Mouse (Mus musculus) kidney, postnatal 0 days (tissue): Measurements from ENCODE around the gene Ift52. TPM values are rescaled to one million over a fixed set of nuclear protein-coding genes. Genes with fewer than 3 reads are reported as not detected.
A peak's percentile ranks its signal among the peaks of the same experiment; 100 is the strongest.

ENCODE experiments used
- ATAC-seq: fragments of 200-750 bp; cut with Nextera tagmentation; replicated peaks from 2 replicates; pipeline ENCODE4 v1.8.0; 2017; ENCODE audit warnings: low read depth, moderate number of reproducible peaks, moderate TSS enrichment, moderate library complexity; ENCODE audit not compliant: low FRiP score
- DNase-seq: peaks from one replicate; pipeline ENCODE4 v3.0.0-alpha.2; 2016; ENCODE audit warnings: low spot score
- H3K27ac ChIP-seq: fragments of 300-500 bp; sonication (generic); 2 replicates; pipeline ENCODE4 v1.5.1; 2014; ENCODE audit warnings: mild to moderate bottlenecking
- H3K27me3 ChIP-seq: fragments of 300-500 bp; sonication (generic); 2 replicates; pipeline ENCODE4 v1.6.1; 2014; ENCODE audit warnings: low read length, mixed read lengths; ENCODE audit not compliant: insufficient read depth
- H3K36me3 ChIP-seq: fragments of 300-500 bp; sonication (generic); 2 replicates; pipeline ENCODE4 v1.6.1; 2014; ENCODE audit warnings: low read length, mixed read lengths; ENCODE audit not compliant: insufficient read depth
- H3K4me1 ChIP-seq: fragments of 300-500 bp; sonication (generic); replicated peaks from 2 replicates; pipeline ENCODE4 v1.6.1; 2014; ENCODE audit warnings: antibody characterized with exemption, low read length, mixed read lengths; ENCODE audit not compliant: insufficient read depth
- H3K4me2 ChIP-seq: fragments of 300-500 bp; sonication (generic); 2 replicates; pipeline ENCODE4 v1.6.1; 2014; ENCODE audit warnings: mild to moderate bottlenecking, low read length, moderate library complexity, mixed read lengths
- H3K4me3 ChIP-seq: fragments of 300-500 bp; sonication (generic); replicated peaks from 2 replicates; pipeline ENCODE4 v1.5.1; 2014; ENCODE audit warnings: low read depth, low read length
- H3K9ac ChIP-seq: fragments of 300-500 bp; sonication (generic); 2 replicates; pipeline ENCODE4 v1.6.1; 2014; ENCODE audit warnings: low read depth, low read length
- H3K9me3 ChIP-seq: fragments of 300-500 bp; sonication (generic); replicated peaks from 2 replicates; pipeline ENCODE4 v1.6.1; 2016; ENCODE audit warnings: low read length, inconsistent platforms, mixed read lengths
- CTCF ChIP-seq: IDR thresholded peaks from 2 replicates; pipeline ENCODE4 v1.5.1; 2016; ENCODE audit warnings: antibody characterized with exemption, low read depth, mild to moderate bottlenecking, moderate library complexity
- WGBS: fragments of 180-500 bp; shearing (Covaris S2); extraction: QIAGEN DNeasy Blood & Tissue Kit; methylation state at CpG from one replicate; pipeline ENCODE4 v1.1.7; 2014; 5-methylcytosine and 5-hydroxymethylcytosine counted together
- polyA plus RNA-seq: library from polyadenylated mRNA; unstranded; fragments of >200 nt; fragmentation: Nextera tagmentation; extraction: Ambion mirVana; gene quantifications from 2 replicates; pipeline ENCODE4 v1.2.1, GENCODE M21; 2015

Gene Ift52
- polyA plus RNA-seq, 1 experiment from 2014 or later = 53.5 TPM

- WGBS = 26% methylated on average over 8 of the region's 8 CpGs
- TF ChIP-seq CTCF = no peak
- ATAC-seq = peak; percentile 88
- Histone ChIP-seq H3K4me1 (no peaks in the 10 kb centered on the region), H3K9me3 (no peaks in the 10 kb centered on the region), H3K27me3 (no peaks in the 10 kb centered on the region), H3K27ac (peak within 1 kb of the TSS; percentile 70), H3K9ac (no peak within 1 kb of the TSS), H3K36me3 (no peaks in the 10 kb centered on the region), H3K4me2 (peak within 1 kb of the TSS; percentile 11; the same call in 1 of the 2 replicates), H3K4me3 (no peak within 1 kb of the TSS)
- peak; percentile 46 for DNase-seq
Measured at GRCm38 (mm10) chr2:162987218-162987617, 29.9 kb upstream of the Ift52 start, which contains the start of gene Sgk2. Gene Sgk2 (plus strand): TSS chr2:162987330.

- Histone ChIP-seq H3K9ac (no peak overlapping the region), H3K36me3 (no peaks in the 10 kb centered on the region), H3K27ac (no peak overlapping the region; the same call in 1 of the 2 replicates), H3K4me2 (peak overlapping the region; percentile 11; the same call in 1 of the 2 replicates), H3K4me3 (no peak overlapping the region), H3K9me3 (no peaks in the 10 kb centered on the region), H3K27me3 (no peaks in the 10 kb centered on the region), H3K4me1 (no peaks in the 10 kb centered on the region)
- ATAC-seq = no peak
- no peak for DNase-seq
- WGBS = 83% methylated on average over 4 of the region's 4 CpGs
- TF ChIP-seq CTCF = no peak
Measured at GRCm38 (mm10) chr2:162988235-162988634, 28.9 kb upstream of the Ift52 start.

GRCm38 (mm10) chr2:162991394-162992083, 25.6 kb upstream of the Ift52 start:
- peak; percentile 40 for TF ChIP-seq CTCF
- WGBS = 41% methylated on average over 6 of the region's 6 CpGs
- Histone ChIP-seq H3K4me2 (no peak overlapping the region), H3K9me3 (no peaks in the 10 kb centered on the region), H3K36me3 (no peaks in the 10 kb centered on the region), H3K4me3 (no peak overlapping the region), H3K27me3 (no peaks in the 10 kb centered on the region), H3K4me1 (no peaks in the 10 kb centered on the region), H3K27ac (peak overlapping the region; percentile 62; the same call in 1 of the 2 replicates), H3K9ac (no peak overlapping the region)
- DNase-seq (no peak), ATAC-seq (peak; percentile 44)

GRCm38 (mm10) chr2:162992084-162992437, 25.1 kb upstream of the Ift52 start:
- Histone ChIP-seq H3K27ac (peak overlapping the region; percentile 32; the same call in 1 of the 2 replicates), H3K36me3 (no peaks in the 10 kb centered on the region), H3K9ac (no peak overlapping the region), H3K4me2 (no peak overlapping the region), H3K9me3 (no peaks in the 10 kb centered on the region), H3K27me3 (no peaks in the 10 kb centered on the region), H3K4me1 (no peaks in the 10 kb centered on the region), H3K4me3 (no peak overlapping the region)
- no peak for DNase-seq
- no peak for TF ChIP-seq CTCF
- peak; percentile 71 for ATAC-seq

- H3K27ac ChIP-seq = no peak overlapping the region
- TF ChIP-seq CTCF = no peak
- WGBS = 75% methylated on average over 9 of the region's 9 CpGs
- no peak for DNase-seq
- H3K4me3 ChIP-seq = no peak overlapping the region
- ATAC-seq = no peak
- H3K4me1 ChIP-seq = no peaks in the 10 kb centered on the region
- H3K4me2 ChIP-seq = no peak overlapping the region
- no peaks in the 10 kb centered on the region for H3K9me3 ChIP-seq
- no peak overlapping the region for H3K9ac ChIP-seq
- H3K27me3 ChIP-seq = no peaks in the 10 kb centered on the region
- H3K36me3 ChIP-seq = no peaks in the 10 kb centered on the region
Measured at GRCm38 (mm10) chr2:162993881-162994616, 23.1 kb upstream of the Ift52 start.

- DNase-seq (peak; percentile 81), ATAC-seq (peak; percentile 67)
- WGBS = 36% methylated on average over 18 of the region's 18 CpGs
- 0 out of 2 replicates have a peak overlapping the region, but pooled peaks have one; percentile 33 for H3K4me2 ChIP-seq
- no peak overlapping the region for H3K4me3 ChIP-seq
- no peaks in the 10 kb centered on the region for H3K9me3 ChIP-seq
- H3K4me1 ChIP-seq = no peaks in the 10 kb centered on the region
- H3K27me3 ChIP-seq = no peaks in the 10 kb centered on the region
- no peaks in the 10 kb centered on the region for H3K36me3 ChIP-seq
- H3K27ac ChIP-seq = no peak overlapping the region
- no peak overlapping the region for H3K9ac ChIP-seq
- TF ChIP-seq CTCF = peak; percentile 91
Measured at GRCm38 (mm10) chr2:162998528-162999230, 18.5 kb upstream of the Ift52 start.
